Mouse (Mus musculus) adrenal gland, postnatal 0 days (tissue): Measurements from ENCODE around the gene Krt27. TPM values are rescaled to one million over a fixed set of nuclear protein-coding genes. Genes with fewer than 3 reads are reported as not detected.

Source experiments
- polyA plus RNA-seq: library from polyadenylated mRNA; unstranded; fragments of >200 nt; fragmentation: Nextera tagmentation; extraction: Ambion mirVana; gene quantifications from 2 replicates; pipeline ENCODE4 v1.2.1, GENCODE M21; 2015

Gene Krt27
- polyA plus RNA-seq, result not detected in 2 replicates

GRCm38 (mm10) chr11:99351004-99351403, at the start of gene Krt27:
Gene Krt27, minus strand, starts transcription at chr11:99351104.

GRCm38 (mm10) chr11:99389264-99389663, 38.4 kb upstream of the Krt27 start, which contains the start of gene Krt10:
Gene Krt10, minus strand, starts transcription at chr11:99389364.

GRCm38 (mm10) chr11:99374803-99375202, 23.9 kb upstream of the Krt27 start, which contains the start of gene Krt28:
Gene Krt28, minus strand, starts transcription at chr11:99374903.

GRCm38 (mm10) chr11:99337866-99338265, 13.0 kb downstream of the Krt27 start, which contains the start of gene Krt26:
Gene Krt26, minus strand, starts transcription at chr11:99337966.

GRCm38 (mm10) chr11:99322851-99323250, 28.1 kb downstream of the Krt27 start, which contains the start of gene Krt25:
Gene Krt25, minus strand, starts transcription at chr11:99322951.

Other genes with a start within 250 kb of the Krt27 start
- gene Ccr7, start 196.0 kb downstream of the Krt27 start, polyA plus RNA-seq, result 0.16 and 0.32 TPM in 2 replicates
- 102 and 126 TPM in 2 replicates for gene Smarce1, start 120.1 kb downstream of the Krt27 start, polyA plus RNA-seq
- gene Krt222, start 107.0 kb downstream of the Krt27 start, polyA plus RNA-seq, result 1.3 and 1.7 TPM in 2 replicates
- not detected in 2 replicates for gene Krt24, start 65.8 kb downstream of the Krt27 start, polyA plus RNA-seq
- gene Krt25, start 28.2 kb downstream of the Krt27 start, polyA plus RNA-seq, result not detected in 2 replicates
- not detected in 2 replicates for gene Krt26, start 13.1 kb downstream of the Krt27 start, polyA plus RNA-seq
- 0.08 and 0.14 TPM in 2 replicates for gene Krt28, start 23.8 kb upstream of the Krt27 start, polyA plus RNA-seq
- 34.8 and 42.7 TPM in 2 replicates for gene Krt10, start 38.3 kb upstream of the Krt27 start, polyA plus RNA-seq
- gene Krt12, start 71.2 kb upstream of the Krt27 start, polyA plus RNA-seq, result not detected in 2 replicates
- gene Krt20, start 87.0 kb upstream of the Krt27 start, polyA plus RNA-seq, result 1.3 and 3.1 TPM in 2 replicates
- 1.7 and 3.0 TPM in 2 replicates for gene Krt23, start 142.0 kb upstream of the Krt27 start, polyA plus RNA-seq
- gene Krt39, start 170.2 kb upstream of the Krt27 start, polyA plus RNA-seq, result not detected in 2 replicates
- gene Krt40, start 192.1 kb upstream of the Krt27 start, polyA plus RNA-seq, result not detected in 2 replicates
- not detected in 2 replicates for gene Krtap3-3, start 199.8 kb upstream of the Krt27 start, polyA plus RNA-seq
- not detected in 2 replicates for gene Krtap3-2, start 205.7 kb upstream of the Krt27 start, polyA plus RNA-seq
- not detected in 2 replicates for gene Gm11939, start 208.4 kb upstream of the Krt27 start, polyA plus RNA-seq
- not detected in 2 replicates for gene Krtap3-1, start 215.5 kb upstream of the Krt27 start, polyA plus RNA-seq
- gene Krtap1-5, start 229.9 kb upstream of the Krt27 start, polyA plus RNA-seq, result not detected in 2 replicates
- gene Krtap1-4, start 232.6 kb upstream of the Krt27 start, polyA plus RNA-seq, result not detected in 2 replicates
- gene Krtap1-3, start 240.2 kb upstream of the Krt27 start, polyA plus RNA-seq, result not detected in 2 replicates
- not detected in 2 replicates for gene Krtap9-3, start 247.0 kb upstream of the Krt27 start, polyA plus RNA-seq